Mouse (Mus musculus): ENCODE data around the gene Bicd2.

The Bicd2 gene

GRCm38 (mm10) chr13:49362804-49363203 is 21.4 kb downstream of the Bicd2 start:
- WGBS = 51% methylated on average over 2 of the region's 2 CpGs

- 65% methylated on average over 2 of the region's 2 CpGs for WGBS
Observed at GRCm38 (mm10) chr13:49364716-49365115, 23.3 kb downstream of the Bicd2 start.

DNA sequence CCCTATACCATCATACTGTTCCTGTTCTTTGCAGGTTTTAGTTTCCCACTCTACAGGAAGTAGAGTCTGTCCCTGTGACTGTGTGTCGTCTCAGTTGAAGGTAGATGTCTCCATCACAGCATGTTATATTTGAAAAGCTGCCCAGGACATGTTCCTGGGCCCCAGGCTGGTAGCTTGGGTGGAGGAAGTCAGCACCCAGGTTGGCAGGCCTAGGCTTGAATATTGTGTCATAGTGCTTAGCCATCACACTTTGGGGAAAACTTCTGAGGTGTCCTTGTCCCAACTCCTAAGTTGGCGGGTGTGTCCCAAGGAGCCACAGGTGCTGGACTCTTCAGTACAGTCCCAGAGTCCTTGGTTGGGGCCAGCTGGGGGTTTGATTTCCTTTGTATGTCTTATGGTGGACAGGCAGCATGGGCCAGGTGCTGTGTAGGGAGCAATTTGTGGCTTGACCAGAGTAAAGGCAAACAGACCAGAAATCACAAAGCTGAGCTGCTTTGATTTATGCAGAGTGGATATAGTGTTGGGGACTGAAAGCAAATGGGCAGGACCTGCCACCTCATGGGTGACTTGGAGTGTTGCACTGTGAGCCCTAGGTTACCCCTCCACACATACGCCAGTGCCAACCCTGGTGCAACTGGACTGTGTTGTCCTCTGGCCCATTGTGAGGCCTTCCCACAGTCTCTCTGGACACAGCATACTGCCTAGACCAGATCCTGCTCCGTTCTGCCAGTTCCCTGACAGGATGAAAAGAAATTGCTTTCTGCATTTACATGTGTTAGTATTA is 26.5 kb downstream of the Bicd2 start:
- WGBS = 70% methylated on average over 4 of the region's 4 CpGs

GRCm38 (mm10) chr13:49369404-49369803 is 28.0 kb downstream of the Bicd2 start:
- 87% methylated on average over 10 of the region's 10 CpGs for WGBS

- 73% methylated on average over 6 of the region's 6 CpGs for WGBS
Observed at GRCm38 (mm10) chr13:49370216-49370615, 28.8 kb downstream of the Bicd2 start.

GRCm38 (mm10) chr13:49370916-49371315 is 29.5 kb downstream of the Bicd2 start:
- 56% methylated on average over 5 of the region's 5 CpGs for WGBS

DNA sequence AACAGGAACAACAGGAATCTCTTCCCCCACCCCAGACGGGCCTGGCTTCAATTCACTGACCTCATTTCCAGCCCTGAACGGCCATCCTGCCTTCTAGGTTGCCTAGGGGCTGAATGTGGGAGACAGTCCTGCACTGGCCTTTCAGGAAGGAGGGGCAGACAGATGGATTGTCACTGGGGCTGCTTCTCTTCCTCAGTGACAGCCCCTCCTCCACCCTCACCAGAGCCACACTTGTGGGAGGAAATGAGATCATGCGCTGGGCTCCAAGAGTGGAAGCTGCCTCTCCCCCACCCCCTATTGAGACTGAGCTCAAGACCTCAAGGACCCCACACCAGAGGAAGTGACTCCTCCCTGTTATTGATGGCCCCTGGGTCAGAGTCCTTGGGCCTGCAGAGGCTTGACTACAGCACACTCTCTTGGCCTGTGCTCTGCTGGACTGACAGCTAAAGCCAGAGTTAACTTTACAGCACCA is 30.1 kb downstream of the Bicd2 start:
- 11% methylated on average over 3 of the region's 3 CpGs for WGBS

- WGBS = 59% methylated on average over 9 of the region's 9 CpGs
Observed at GRCm38 (mm10) chr13:49372370-49373060, 31.1 kb downstream of the Bicd2 start.

GRCm38 (mm10) chr13:49374304-49374703 is 32.9 kb downstream of the Bicd2 start:
- 56% methylated on average over 6 of the region's 6 CpGs for WGBS

- 84% methylated on average over 6 of the region's 6 CpGs for WGBS
Observed at GRCm38 (mm10) chr13:49374730-49375129, 33.3 kb downstream of the Bicd2 start.

- 86% methylated on average over 6 of the region's 6 CpGs for WGBS
Observed at GRCm38 (mm10) chr13:49377608-49378007, 36.2 kb downstream of the Bicd2 start.

DNA sequence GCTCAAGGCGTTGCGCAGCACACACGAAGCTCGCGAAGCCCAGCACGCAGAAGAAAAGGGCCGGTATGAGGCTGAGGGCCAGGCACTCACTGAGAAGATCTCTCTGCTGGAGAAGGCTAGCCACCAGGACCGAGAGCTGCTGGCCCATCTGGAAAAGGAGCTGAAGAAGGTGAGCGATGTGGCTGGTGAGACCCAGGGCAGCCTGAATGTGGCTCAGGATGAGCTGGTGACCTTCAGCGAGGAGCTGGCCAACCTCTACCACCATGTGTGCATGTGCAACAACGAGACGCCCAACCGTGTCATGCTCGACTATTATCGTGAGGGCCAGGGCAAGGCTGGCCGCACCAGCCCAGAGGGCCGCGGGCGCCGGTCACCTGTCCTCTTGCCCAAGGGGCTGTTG is 37.9 kb downstream of the Bicd2 start:
- whole genome bisulfite sequencing = 97% methylated on average over 20 of the region's 20 CpGs

DNA sequence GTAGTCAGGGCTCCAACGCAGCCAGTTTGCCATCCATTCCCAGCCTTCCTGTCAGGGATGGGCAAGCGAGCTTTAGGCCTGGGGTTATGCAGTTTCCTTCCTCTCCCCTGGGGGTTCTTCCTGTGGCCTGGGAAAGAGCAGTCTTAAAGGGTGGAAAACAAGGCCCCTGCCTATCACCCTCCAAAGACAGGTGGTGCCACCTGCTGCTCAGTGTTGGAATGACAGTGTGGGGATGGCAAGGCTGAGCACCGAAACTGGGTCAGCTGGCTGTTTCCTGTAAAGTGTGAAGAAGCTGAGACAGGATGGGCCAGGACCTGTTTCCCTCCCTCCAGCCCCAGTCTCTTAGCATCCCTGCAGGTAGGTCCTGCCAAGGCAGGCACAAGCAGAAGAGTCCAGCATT is 39.8 kb downstream of the Bicd2 start:
- WGBS = 17% methylated on average over 3 of the region's 3 CpGs

GRCm38 (mm10) chr13:49382997-49383396 is 41.6 kb downstream of the Bicd2 start:
- WGBS = 93% methylated on average over 23 of the region's 23 CpGs

- 70% methylated on average over 16 of the region's 16 CpGs for WGBS
Observed at GRCm38 (mm10) chr13:49384751-49385463, 43.5 kb downstream of the Bicd2 start.

DNA sequence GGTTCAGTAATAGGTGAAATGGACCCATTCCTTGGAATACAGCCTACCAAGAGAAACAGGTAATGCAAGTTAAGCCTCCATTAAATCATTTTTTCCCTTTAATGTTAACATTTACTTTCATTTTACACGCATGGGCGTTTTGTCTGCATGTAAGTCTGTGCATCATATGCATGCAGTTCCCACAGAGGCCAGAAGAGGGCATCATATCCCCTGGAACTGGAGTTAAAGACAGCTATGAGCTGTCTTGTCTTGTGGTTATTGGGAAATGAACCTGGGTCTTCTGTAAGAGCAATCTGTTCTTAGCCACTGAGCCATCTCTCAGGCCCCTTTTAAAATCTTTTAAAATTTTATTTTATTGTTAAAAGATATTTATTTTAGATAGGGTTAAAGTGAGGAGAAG is 50.0 kb downstream of the Bicd2 start:
- 94% methylated on average over 2 of the region's 2 CpGs for WGBS

- WGBS = 91% methylated on average over 1 of the region's 1 CpGs
Observed at GRCm38 (mm10) chr13:49393579-49393978, 52.2 kb downstream of the Bicd2 start.

- 94% methylated on average over 3 of the region's 3 CpGs for WGBS
Observed at GRCm38 (mm10) chr13:49394886-49395447, 53.6 kb downstream of the Bicd2 start.

- 52% methylated on average over 1 of the region's 1 CpGs for WGBS
Observed at GRCm38 (mm10) chr13:49396798-49397197, 55.4 kb downstream of the Bicd2 start.

DNA sequence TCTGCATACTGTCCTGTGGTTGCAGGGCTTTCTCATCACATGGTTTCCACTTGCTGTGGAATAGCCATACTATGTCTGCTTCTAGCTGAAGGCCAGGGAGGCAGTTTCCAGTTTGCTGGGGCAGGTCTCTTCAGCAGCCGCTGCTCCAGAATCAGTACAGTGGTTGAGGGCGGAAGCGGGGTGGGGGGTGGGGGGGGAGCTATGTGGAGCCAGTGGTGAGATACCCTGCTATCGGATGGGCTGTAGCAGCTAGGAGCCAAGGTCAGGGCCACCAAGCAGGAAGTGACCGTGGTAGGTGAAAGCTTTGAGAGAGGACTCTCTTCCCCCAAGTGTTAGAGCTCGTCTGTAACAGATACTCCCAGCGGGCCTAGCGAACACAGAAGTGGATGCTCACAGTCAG is 56.8 kb downstream of the Bicd2 start:
- 82% methylated on average over 8 of the region's 8 CpGs for WGBS

DNA sequence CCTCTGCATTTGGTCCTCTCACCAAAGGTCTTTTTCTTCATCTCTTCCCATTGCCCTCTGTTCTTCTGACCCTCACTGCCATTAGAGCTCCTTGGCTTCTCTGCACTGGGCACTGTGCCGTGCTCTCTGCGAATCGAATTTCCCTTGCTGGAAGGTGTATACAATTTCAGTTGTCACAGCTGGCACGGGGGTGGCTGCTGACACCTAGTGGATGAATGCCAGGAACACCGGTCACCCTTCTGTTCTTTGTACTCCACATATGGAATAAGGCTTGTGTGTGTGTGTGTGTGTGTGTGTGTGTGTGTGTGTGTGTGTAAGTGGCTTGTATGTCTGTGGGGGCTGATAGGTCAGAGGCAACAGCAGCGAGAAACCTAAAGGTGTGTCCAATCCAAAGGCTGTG is 58.8 kb downstream of the Bicd2 start:
- 30% methylated on average over 6 of the region's 6 CpGs for WGBS

GRCm38 (mm10) chr13:49402628-49403027 is 61.2 kb downstream of the Bicd2 start:
- 73% methylated on average over 2 of the region's 2 CpGs for WGBS

Data from cerebral cortex, adult 2 months (tissue).